Mouse (Mus musculus) left cerebral cortex, postnatal 36 days (tissue): ENCODE measurements around the gene Cers3. TPM values are rescaled to one million over a fixed set of nuclear protein-coding genes. Genes with fewer than 3 reads are reported as not detected.

Experiments used
- total RNA-seq, 2 experiments: library from RNA; stranded (reverse); gene quantifications; 2 replicates each; pipeline ENCODE4 v1.2.3; 2021

Cers3 gene
- total RNA-seq, 2 experiments from 2014 or later: 0.22 to 0.68 TPM

Other genes with a start within 250 kb of the Cers3 start
- 10 to 100 TPM; 19.6 to 19.7 TPM for gene Asb7, start 53.9 kb upstream of the Cers3 start, total RNA-seq
- gene Lins1, start 53.6 kb upstream of the Cers3 start, total RNA-seq: 1 to 10 TPM; 7.8 to 8.4 TPM
- gene Adamts17, start 96.2 kb downstream of the Cers3 start, total RNA-seq: 10 to 100 TPM in 1 of 2 experiments, 1 to 10 TPM in 1; 7.0 to 16.8 TPM